Comparison of ENCODE assay signal across 31 mouse cellular contexts in genomic region chr5:96797465-96797864, GRCm38 (mm10).
"Had no signal": no experiment of that assay in that cellular context is flagged by ENCODE, and none has a peak within 500 bp of the region (broad histone marks: within the 10 kb centered on the region; RNA-seq: fewer than 3 reads in every experiment).

No protein-coding gene starts in this region.

- H3K27ac ChIP-seq: limb, embryonic 10.5 days; limb, embryonic 12.5 days; limb, embryonic 13.5 days; limb, embryonic 15.5 days; liver, embryonic 12.5 days; liver, embryonic 13.5 days; liver, embryonic 14.5 days; liver, embryonic 15.5 days; lung, embryonic 15.5 days; macrophage; midbrain, embryonic 10.5 days; midbrain, embryonic 12.5 days; midbrain, embryonic 13.5 days; midbrain, embryonic 15.5 days; neural tube, embryonic 12.5 days had no signal

- H3K27me3 ChIP-seq: limb, embryonic 15.5 days; lung, embryonic 15.5 days; neural tube, embryonic 12.5 days had no signal

- H3K4me3 ChIP-seq: limb, embryonic 10.5 days; limb, embryonic 12.5 days; limb, embryonic 13.5 days; limb, embryonic 15.5 days; liver, embryonic 12.5 days; liver, embryonic 13.5 days; liver, embryonic 15.5 days; lung, embryonic 15.5 days; megakaryocyte, embryonic 14.5 days; midbrain, embryonic 10.5 days; midbrain, embryonic 12.5 days; midbrain, embryonic 13.5 days; midbrain, embryonic 15.5 days; myocyte; neural tube, embryonic 12.5 days had no signal

- DNase-seq: left cerebral cortex, postnatal 4 days; liver; liver, embryonic 13.5 days; liver, postnatal 0 days; lung, adult 18-20 months; lung, adult 2 months; lung, embryonic 14.5 days; lung, postnatal 10 days; lung, postnatal 14 days; lung, postnatal 36 days; lung, postnatal 4 days; midbrain, embryonic 14.5 days had no signal

- H3K4me2 ChIP-seq: limb, embryonic 12.5 days; limb, embryonic 13.5 days; limb, embryonic 15.5 days; liver, embryonic 11.5 days; liver, embryonic 12.5 days; liver, embryonic 13.5 days; liver, embryonic 15.5 days; lung, embryonic 14.5 days; lung, embryonic 15.5 days; midbrain, embryonic 11.5 days; midbrain, embryonic 12.5 days; midbrain, embryonic 13.5 days; midbrain, embryonic 15.5 days; neural tube, embryonic 12.5 days had no signal

- H3K9me3 ChIP-seq: limb, embryonic 10.5 days; limb, embryonic 12.5 days; limb, embryonic 13.5 days; limb, embryonic 15.5 days; liver, embryonic 12.5 days; liver, embryonic 13.5 days; liver, embryonic 15.5 days; lung, embryonic 15.5 days; megakaryocyte, embryonic 14.5 days; midbrain, embryonic 10.5 days; midbrain, embryonic 12.5 days; midbrain, embryonic 13.5 days; midbrain, embryonic 15.5 days; neural tube, embryonic 12.5 days had no signal

- H3K36me3 ChIP-seq: limb, embryonic 10.5 days; limb, embryonic 12.5 days; limb, embryonic 13.5 days; limb, embryonic 15.5 days; liver, embryonic 12.5 days; liver, embryonic 13.5 days; liver, embryonic 15.5 days; lung, embryonic 15.5 days; midbrain, embryonic 10.5 days; midbrain, embryonic 12.5 days; midbrain, embryonic 13.5 days; midbrain, embryonic 15.5 days; neural tube, embryonic 12.5 days had no signal

- H3K9ac ChIP-seq: limb, embryonic 12.5 days; limb, embryonic 13.5 days; limb, embryonic 15.5 days; liver, embryonic 12.5 days; liver, embryonic 13.5 days; liver, embryonic 14.5 days; liver, embryonic 15.5 days; liver, postnatal 0 days; lung, embryonic 14.5 days; lung, embryonic 15.5 days; midbrain, embryonic 12.5 days; midbrain, embryonic 13.5 days; midbrain, embryonic 15.5 days; neural tube, embryonic 12.5 days had no signal

- ATAC-seq: liver, embryonic 12.5 days; liver, postnatal 0 days; midbrain, embryonic 13.5 days; midbrain, embryonic 15.5 days; midbrain, embryonic 16.5 days had no signal
